Mouse (Mus musculus) megakaryocyte progenitor cell, adult 5-6 weeks (primary cell): ENCODE results near the gene Man2b2. TPM values are rescaled to one million over a fixed set of nuclear protein-coding genes. Genes with fewer than 3 reads are reported as not detected.

Source experiments
- ATAC-seq: replicated peaks from 2 replicates; pipeline ENCODE4 v1.8.0; 2016; ENCODE audit warnings: mild to moderate bottlenecking, moderate TSS enrichment, inconsistent platforms; ENCODE audit not compliant: poor library complexity
- total RNA-seq, 2 experiments: library from RNA; stranded (forward) in 1 of 2; stranded (reverse) in 1 of 2; fragments of 157-497, 149-512 nt in 1 of 2; fragments of 200-1000 nt in 1 of 2; gene quantifications; 2 replicates each; pipeline versions ENCODE4 v1.2.3 to v1.2.4; 2015 to 2017

Gene Man2b2
- total RNA-seq (2015) (35.2 and 37.6 TPM in 2 replicates), total RNA-seq (2017) (17.9 and 19.4 TPM in 2 replicates)

- peak; percentile 98 for ATAC-seq
These were observed at the start of gene Man2b2 for GRCm38 (mm10) chr5:36829913-36830879. TSS of gene Man2b2 (minus strand) at chr5:36830653.

- ATAC-seq: no peak
These were observed 48.3 kb upstream of the Man2b2 start for GRCm38 (mm10) chr5:36878801-36879200.

GRCm38 (mm10) chr5:36877641-36878040, 47.2 kb upstream of the Man2b2 start:
- ATAC-seq: no peak

GRCm38 (mm10) chr5:36876777-36877396, 46.4 kb upstream of the Man2b2 start:
- no peak for ATAC-seq

GRCm38 (mm10) chr5:36875956-36876355, 45.5 kb upstream of the Man2b2 start:
- no peak for ATAC-seq

GRCm38 (mm10) chr5:36870916-36871315, 40.5 kb upstream of the Man2b2 start:
- no peak for ATAC-seq

- no peak for ATAC-seq
These were observed 39.3 kb upstream of the Man2b2 start for GRCm38 (mm10) chr5:36869578-36870236.

- ATAC-seq: no peak
These were observed 38.7 kb upstream of the Man2b2 start for GRCm38 (mm10) chr5:36869186-36869577.

GRCm38 (mm10) chr5:36868266-36869090, 38.0 kb upstream of the Man2b2 start, which contains the start of gene Ppp2r2c:
TSS of gene Ppp2r2c (plus strand) at chr5:36868513.
- no peak for ATAC-seq

GRCm38 (mm10) chr5:36867561-36867960, 37.1 kb upstream of the Man2b2 start:
- no peak for ATAC-seq

- ATAC-seq: no peak
These were observed 36.3 kb upstream of the Man2b2 start for GRCm38 (mm10) chr5:36866701-36867250.

- no peak for ATAC-seq
These were observed 30.6 kb upstream of the Man2b2 start for GRCm38 (mm10) chr5:36861084-36861483.

- no peak for ATAC-seq
These were observed 27.1 kb upstream of the Man2b2 start for GRCm38 (mm10) chr5:36857546-36857945.

- no peak for ATAC-seq
These were observed 26.1 kb upstream of the Man2b2 start for GRCm38 (mm10) chr5:36856529-36856928.

GRCm38 (mm10) chr5:36855180-36855579, 24.7 kb upstream of the Man2b2 start:
- ATAC-seq: no peak

GRCm38 (mm10) chr5:36851572-36851971, 21.1 kb upstream of the Man2b2 start:
- no peak for ATAC-seq

GRCm38 (mm10) chr5:36844490-36844889, 14.0 kb upstream of the Man2b2 start:
- ATAC-seq: no peak

GRCm38 (mm10) chr5:36841701-36842100, 11.2 kb upstream of the Man2b2 start:
- no peak for ATAC-seq

GRCm38 (mm10) chr5:36840092-36840491, 9.6 kb upstream of the Man2b2 start:
- ATAC-seq: no peak

- no peak for ATAC-seq
These were observed 9.1 kb upstream of the Man2b2 start for GRCm38 (mm10) chr5:36839602-36840001.
